Mouse (Mus musculus) frontal cortex, postnatal 25 days (tissue): ENCODE results near the gene Slc27a5.

Source experiments
- DNase-seq, 2 experiments: peaks; one replicate each; pipeline ENCODE4 v3.0.0; 2022; ENCODE audit warnings: low spot score in 2 of 2

Gene Slc27a5

DNA sequence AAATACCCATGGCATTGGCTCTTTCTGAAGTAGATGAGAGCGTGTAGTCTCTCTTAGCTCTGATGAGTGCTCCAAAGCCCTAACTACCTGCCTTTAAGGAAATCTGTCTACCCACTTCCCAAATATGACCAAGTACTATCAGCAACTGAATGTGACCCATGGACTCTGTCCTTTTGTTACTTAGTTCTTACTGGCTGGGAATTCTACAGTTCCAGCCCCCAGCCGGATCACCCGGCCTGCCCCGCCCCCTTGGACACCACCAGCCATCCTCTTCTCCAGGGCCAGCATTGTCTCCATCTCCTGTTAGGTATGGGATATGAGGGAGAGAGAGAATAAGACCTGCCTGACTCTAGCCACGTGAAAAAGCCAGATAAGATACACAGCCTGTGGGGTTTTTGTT is at the start of gene Slc27a5:
Gene Slc27a5, minus strand, starts transcription at position 140 of the 400 bp plus-strand sequence.
- DNase-seq: no peak

DNA sequence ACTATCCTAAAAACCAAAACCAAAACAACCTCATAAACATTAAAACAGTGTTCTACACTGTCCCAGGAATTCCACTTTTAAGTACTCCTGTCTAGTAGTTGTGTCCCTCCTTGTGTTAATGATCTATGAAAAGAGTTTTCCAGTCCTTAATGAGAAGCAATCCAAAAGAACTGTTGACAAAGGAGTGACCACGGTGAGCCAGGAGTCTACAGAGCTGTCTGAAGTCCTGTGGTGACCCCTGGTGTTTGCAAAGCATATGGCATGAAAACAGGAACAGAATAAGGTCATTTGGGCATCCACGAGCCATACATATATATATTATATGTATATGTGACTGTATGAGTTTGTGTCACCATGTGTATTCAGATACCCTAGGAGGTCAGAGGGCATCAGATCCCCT is 48.1 kb upstream of the Slc27a5 start:
- DNase-seq: no peak

DNA sequence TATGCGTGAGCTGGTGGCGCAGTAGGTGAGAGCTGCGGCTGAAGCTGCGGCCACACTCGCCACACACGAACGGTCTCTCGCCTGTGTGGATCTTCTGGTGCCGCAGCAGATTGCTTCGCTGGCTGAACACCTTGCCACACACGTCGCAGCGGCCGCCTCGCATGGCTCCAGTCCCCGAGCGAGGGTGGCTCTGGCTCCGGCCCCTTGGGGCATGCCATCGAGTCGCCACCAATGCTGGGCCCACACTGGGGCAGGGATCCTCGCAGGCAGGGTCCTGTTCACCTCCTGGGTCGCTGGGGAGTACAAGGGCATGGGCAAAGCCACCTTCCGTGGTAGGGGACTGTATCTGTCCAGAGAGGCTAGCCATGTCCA is 46.2 kb upstream of the Slc27a5 start:
- no peak for DNase-seq

DNA sequence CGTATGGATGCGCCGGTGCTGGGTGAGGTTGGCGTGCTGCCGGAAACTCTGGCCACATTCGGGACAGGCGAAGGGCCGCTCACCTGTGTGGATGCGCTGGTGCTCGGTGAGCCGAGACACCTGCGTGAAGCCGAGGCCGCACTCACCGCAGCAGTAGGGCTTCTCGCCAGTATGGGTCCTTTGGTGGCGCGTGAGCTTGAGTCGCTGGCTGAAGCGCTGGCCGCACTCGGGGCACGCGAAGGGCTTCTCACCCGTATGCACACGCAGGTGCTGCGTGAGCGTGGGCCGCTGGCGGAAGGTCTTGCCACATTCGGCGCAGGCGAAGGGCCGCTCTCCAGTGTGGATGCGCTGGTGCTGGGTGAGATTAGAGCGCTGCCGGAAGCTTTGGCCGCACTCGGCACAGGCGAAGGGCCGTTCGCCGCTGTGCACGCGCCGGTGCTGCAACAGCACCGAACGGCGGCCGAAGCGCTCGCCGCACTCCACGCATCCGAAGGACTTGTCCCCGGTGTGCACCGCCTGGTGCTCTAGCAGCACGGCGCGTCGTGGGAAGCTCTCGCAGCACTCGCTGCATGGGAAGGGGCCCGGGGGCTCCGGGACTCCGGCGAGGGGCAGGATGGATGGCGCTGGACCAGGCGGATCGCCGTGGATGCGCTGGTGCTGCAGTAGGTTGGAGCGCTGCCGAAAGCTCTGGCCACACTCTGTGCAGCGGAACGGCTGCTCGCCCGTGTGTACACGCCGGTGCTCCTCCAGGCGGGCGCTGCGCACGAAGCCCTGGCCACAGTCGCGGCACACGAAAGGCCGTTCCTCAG is 45.7 kb upstream of the Slc27a5 start:
- no peak for DNase-seq

DNA sequence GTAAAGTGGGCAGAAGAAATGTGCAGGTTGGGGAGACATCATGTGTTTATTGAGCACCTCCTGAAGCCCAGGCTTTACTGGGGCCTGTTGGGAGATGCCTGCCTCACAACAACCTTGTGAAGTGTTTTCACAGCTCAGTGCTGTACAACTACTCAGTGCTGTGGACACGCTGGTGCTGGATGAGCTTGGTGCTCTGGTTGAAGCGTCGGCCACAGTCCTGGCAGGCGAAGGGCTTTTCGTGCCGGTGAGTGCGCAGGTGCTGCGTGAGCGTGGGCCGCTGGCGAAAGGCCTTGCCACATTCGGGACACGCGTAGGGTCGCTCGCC is 45.1 kb upstream of the Slc27a5 start:
- no peak for DNase-seq

DNA sequence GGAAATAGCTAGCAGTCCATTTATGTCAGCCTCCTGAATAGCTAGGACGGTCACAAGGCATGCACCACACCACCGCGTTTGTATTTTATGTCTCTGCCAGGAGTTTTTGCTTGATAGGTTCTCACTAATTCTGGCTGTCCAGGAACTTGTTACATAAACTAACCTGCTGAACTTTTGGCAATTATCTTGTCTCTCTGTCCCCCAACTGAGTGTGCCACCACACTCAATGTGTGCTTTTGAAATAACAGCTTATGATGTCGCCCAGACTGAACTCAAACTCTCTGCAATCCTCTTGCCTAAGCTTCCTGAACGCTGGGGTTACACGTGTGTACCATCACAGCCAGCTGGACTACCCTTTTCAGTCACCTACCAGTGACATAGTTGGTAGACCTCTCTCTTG is 44.5 kb upstream of the Slc27a5 start:
- no peak for DNase-seq

DNA sequence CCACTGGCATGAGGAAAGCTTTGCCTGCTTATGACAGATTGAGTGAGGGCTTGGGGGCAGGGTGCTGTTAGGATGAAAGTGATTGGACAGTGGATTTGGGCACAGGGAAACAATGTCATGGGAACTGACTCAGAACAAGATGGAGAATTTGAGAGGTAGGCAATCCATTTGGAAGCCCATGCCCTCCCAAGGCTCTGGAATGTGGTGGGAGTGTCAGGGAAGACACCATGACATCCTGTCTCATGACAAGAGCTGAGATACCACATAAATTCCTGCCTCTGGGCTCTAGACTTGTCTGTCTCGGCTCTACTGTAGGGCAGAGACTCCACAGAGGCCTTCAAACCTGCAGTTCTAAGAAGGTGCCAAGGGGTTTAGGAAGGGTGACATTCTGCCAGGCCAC is 43.3 kb upstream of the Slc27a5 start:
- no peak for DNase-seq

DNA sequence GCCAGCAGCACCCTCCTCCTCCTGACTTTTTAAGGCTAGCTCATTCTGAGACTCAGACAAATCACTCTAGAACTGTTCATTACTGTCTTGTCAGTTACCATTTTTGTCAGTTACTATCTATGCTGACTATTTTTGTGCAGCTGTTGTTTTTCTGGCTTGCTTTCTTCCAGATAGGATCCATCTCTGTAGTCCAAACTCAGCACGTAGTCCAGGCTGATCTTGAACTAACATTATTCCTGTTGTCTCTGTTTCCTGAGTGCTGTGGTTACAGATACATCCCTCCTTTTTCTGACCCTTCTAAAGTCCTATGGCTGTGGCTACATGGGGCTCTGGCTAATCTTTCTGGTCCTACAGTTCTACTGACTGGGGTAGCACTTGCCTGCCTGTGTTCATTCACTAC is 41.2 kb upstream of the Slc27a5 start:
- no peak for DNase-seq

DNA sequence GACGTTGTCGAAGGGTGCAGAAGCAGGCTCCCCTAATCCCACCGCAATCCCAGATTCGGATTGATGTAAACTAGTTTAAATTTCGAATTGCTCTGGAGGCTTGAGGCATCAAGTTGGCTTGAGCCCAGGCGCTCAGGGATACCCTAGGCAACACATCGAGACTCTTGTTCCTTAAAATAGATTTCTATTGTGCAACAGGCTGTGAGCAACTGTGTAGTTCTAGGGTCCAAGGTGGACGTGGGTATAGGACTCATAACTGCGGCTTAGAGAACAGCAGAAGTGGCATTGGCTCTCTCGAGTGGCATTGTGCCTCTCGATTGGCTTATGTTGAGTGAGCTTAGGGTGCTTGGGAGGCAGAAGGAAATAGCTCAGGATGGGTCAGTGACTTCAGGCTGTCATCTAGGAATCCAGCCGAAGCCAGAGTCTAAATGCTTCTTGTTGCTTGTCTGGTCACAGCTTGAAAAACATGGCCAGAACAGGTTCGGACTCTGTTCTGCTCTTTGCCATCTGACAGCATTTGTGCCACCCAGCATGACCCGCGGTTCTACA is 40.7 kb upstream of the Slc27a5 start:
- DNase-seq: no peak

DNA sequence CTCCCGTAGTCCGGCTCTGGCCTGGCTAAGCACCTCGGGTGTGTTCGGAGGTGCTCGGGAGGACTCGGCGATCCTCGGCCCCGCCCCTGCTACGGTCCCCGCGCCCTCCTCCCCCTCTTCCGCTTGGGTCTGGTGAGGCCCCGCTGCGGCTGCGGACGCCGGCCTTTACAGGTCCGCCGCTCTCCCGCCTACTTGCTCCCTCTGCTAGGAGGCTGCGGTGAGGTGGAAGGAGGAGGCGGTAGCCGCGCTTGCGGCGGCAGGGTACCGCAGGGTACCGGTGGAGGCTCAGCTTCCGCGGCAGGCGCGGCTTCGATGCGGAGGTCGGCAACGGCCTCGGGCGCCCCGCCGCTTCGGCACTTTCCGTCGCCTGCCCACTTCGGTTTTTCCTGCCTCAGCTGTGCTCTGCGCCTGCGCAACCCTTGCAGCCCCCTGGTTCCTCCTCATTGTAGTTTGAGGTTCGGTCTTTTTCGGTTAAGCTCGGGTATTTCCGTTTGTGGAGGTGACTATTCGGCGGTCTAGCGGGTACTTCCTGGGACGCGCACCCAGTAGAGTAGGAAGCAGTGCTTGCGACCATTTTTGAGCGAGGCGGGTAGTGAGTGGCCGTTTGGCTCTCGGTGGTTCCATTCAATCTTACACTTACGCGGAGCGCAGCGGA is 40.0 kb upstream of the Slc27a5 start, which contains the start of gene Ube2m:
Gene Ube2m, minus strand, starts transcription at position 375 of the 655 bp plus-strand sequence.
- peak; percentile 99 for DNase-seq

DNA sequence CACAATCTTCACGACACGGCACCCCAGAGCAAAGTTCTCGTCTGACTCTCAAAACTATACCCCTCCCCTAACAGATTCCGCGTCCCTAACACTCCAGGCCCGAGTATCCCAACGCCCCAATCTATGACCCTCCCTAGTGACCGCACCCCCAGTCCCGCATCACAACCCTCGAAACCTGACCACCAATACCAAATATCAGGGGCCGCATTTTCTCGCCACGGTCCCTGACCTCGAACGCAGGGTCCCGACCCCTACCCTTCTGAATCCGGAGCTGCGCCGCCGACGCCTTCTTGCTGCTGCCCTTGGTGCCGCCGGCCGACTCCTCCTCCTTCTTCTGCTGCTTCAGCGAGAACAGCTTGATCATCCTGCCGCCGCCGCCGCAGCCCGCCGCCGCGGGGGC is 39.4 kb upstream of the Slc27a5 start:
- no peak for DNase-seq

DNA sequence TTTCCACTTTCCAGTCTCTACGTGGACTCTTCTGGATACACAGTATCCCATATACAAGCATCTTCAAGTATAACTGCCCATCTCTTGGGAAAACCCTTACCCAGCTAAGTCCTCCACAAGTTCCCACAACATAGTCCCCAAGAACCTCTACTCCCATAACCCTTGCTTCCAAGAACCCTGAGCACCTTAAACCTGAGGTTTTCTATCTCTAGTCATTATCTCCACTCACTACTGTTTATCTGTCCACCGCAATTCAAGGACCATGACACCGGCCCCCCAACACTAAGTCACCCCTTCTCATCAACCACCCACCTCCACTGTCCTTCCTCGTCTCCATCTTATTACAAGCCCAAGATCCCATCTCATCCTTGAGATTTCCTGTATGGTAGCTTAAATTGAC is 38.8 kb upstream of the Slc27a5 start:
- DNase-seq: no peak

DNA sequence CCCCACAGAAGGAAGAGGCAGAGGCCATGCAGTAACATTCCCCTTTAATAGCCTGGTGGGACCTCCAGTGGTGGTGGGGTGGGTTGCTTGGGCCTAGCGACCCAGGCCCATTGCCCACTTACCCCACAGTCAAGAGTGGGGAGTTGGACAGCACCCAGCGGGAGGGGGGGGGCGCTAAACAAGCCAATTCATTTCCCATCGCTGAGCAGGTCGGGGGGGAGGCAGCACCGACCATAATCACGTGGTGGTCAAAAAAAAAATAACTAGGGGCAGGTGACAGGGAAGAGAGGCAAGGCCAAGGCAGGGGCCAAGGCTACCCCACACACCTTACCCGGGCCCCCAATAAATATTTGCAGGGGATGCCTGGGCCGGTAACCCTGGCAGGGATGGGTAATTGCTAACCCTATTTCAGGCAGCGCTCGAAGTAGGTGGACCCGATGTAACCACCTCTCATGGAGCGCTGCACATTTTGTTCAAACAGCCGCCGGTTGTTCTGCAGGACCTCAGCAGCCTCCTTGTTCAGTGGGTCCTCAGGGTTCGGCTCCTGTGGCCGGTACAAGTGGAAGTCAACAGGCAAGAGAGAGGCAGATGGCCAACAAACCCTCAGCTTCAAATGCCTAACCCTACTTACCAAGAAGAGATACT is 37.3 kb upstream of the Slc27a5 start:
- DNase-seq: no peak

DNA sequence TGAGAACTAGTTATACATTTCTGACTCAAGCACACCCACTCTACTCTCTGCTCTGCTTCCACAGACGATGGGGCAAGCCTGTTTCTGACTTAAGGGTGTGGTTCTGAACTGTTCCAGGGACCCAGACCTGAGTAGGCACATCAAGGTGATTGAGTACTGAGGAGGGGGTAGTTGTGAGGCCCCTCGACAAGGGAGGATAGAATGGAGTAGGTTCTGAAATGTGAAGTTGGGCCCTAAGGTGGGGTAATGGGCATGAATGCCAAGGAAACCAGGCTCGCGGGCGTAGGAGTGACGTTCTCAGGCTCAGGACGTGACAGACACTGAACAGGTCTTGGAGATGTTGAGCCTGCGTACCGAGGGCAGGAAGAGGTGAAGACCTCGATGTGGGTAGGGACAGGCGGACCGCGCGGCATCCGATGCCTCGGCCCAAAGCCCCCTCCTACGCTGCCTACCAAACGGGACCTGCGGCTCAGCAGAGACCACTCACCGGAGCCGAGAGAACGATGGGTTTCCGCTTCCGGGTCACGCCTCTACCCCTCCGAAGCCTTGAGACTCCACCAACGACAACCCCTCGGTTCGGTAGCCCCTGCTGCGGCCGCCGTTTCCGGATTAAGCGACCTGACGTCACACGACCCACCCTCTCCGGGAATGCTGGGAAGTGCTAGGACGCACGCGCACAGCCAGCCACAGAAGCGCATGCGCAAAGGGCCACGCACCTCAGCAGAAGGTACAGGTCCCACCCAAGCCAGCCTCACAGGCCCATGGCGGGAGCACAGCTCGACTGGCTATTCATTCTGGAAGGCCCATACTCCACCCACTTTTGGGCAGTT is 36.4 kb upstream of the Slc27a5 start, which contains the start of gene Chmp2a:
Gene Chmp2a, minus strand, starts transcription at position 660 of the 830 bp plus-strand sequence.
- DNase-seq: peak; percentile 96 to 98

DNA sequence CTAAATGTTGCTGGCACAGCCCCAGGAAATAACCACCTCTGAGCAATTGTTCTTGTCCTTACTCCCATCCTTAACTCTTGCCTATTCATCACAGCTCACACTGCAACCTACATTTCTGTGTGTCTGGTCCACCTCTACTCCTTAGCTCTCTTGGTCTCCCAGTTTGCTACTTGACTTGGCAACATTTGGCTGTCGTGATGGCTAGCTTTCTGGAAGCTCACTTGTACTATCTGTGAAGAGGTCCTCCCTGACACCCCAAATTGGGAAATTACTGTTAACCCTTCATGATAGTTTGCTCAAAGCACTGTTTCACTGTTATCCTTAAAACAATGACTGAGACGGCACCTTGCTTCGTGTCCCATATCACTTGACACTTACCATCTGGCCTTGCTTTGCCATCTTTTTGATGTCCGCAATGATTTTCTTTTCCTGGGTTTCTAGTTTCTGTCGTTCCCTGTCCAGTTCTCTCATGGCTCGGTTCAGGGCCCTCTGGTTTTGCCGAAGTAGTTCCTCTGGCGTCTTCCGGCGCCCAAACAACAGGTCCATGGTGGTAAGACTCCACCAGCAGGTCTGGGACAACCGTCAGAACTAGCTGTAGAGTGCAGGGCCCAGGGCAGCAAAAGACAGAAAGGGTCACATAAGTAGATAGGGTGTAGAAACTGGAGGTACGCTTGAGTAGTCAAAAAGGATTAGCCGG is 35.6 kb upstream of the Slc27a5 start:
- no peak for DNase-seq

DNA sequence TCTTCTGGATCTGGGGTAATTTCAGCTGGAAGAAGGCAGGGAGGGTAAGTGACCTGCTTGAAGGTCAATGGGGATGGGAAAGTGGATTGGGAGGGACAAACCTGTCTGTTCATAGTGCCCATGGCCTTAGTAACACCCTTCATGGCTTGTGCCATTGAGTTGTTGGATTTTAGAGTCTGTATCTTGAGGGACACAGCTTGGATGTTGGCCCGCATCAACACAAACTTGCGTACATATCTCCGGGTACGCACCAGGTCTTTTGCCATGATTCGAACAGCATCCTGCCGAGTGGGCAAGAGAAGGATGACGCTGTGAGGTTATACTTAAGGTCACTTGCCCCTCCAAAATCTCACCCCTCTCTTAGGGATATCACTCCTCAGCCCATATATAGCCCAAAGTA is 34.5 kb upstream of the Slc27a5 start:
- DNase-seq: no peak

DNA sequence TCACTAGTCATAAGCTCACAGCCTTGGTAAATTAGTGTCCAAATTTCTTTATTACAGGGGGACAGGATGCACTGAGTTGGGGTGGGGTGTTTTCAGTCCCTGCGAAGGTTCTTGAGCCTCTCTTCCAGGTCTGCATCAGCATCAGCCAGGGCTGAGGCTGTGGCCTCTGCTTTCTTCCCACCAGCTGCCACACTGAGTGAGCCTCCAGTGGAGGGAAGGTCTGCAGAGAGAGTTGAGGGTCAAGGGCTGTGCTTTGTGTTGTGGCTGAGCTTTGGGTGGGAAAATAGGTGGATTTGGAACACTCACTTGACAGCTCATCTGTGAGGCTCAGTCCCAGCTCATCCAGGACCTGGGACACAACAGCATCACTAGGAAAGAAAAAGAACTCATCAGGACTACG is 34.0 kb upstream of the Slc27a5 start:
- DNase-seq: no peak

DNA sequence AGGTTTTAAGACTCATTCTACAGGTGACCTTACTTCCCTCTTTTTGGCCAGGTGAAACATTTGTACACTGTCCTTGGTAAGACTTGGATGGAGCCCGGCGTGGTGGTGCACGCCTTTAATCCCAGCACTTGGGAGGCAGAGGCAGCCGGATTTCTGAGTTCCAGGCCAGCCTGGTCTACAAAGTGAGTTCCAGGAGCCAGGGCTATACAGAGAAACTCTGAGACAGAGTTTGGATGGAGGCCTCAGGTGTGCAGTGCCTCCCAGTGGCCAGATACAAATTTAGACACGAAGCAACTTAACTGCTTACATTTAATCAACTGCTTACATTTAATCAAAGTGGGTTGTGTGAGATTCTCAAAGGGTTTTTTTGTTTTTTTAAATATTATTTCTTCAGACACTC is 33.1 kb upstream of the Slc27a5 start:
- no peak for DNase-seq

DNA sequence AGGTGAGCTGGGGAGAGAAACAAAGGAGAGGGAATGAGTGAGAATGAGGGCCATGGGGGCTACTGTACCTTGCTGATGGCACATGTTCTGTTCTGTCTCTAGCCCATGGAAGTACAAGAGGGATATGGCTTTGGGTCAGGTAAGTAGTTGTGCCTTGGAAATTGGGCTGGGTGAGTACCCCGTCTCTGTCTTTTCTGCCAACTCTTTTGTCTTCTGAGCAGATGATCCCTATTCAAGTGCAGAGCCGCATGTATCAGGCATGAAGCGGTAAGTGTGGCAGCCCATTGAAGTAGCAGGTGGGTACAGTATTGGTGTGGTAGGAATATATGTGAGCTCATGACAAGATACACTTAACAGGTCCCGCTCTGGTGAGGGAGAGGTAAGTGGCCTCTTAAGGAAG is 31.0 kb upstream of the Slc27a5 start:
- DNase-seq: no peak

DNA sequence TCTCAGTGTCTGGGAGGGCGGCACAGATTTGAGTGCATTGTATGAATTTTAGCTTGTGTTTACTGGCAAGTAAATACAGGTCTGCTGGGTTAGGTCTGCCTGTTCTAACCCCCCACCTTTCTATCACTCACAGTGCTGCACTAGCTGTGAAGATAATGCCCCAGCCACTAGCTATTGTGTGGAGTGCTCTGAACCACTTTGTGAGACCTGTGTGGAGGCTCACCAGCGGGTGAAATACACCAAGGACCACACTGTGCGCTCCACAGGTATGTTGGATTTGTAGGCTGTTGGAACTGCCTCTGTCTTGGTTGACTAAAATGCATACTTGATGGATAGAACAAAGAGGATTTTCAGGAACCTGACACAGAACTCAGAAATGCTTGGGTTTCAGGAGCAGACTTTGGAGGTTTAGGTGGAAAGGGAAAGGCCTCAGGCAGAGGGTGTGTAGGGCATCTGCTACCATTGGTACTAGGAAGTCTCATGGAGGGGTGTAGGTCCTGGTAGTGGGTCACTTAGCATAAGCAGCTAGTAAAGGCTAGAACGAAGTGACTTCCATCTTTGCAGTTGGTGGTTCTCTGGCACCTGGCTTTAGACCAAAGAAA is 27.6 kb upstream of the Slc27a5 start:
- DNase-seq: no peak

DNA sequence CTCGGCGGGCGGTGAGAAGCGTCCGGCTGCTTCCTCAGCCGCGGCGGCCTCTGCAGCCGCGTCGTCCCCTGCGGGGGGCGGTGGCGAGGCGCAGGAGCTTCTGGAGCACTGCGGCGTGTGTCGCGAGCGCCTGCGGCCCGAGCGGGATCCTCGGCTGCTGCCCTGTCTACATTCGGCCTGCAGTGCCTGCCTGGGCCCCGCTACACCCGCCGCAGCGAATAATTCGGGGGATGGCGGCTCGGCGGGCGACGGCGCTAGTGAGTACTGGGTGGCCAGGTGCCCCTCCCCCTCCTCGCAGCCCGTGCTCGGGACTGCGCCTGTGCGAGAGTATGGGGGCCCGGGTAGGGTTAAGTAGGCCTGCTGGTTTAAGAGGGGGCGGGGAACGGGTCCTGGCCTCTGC is 26.8 kb upstream of the Slc27a5 start:
- DNase-seq: peak; percentile 74 to 79
